Mouse (Mus musculus): ENCODE results near the gene Skp1a. TPM values are rescaled to one million over a fixed set of nuclear protein-coding genes. Genes with fewer than 3 reads are reported as not detected.

Skp1a gene
- total RNA-seq, 2 experiments from 2014 or later = 461 to 470 TPM

GRCm38 (mm10) chr11:52277433-52278150, 45.8 kb downstream of the Skp1a start:
- no peak for DNase-seq (ENCODE audit: low spot score in 2 of 2)

- DNase-seq (ENCODE audit: low spot score in 2 of 2) = no peak
Measured at GRCm38 (mm10) chr11:52278164-52278563, 46.4 kb downstream of the Skp1a start.

- no peak for DNase-seq (ENCODE audit: low spot score in 2 of 2)
Measured at GRCm38 (mm10) chr11:52278991-52279390, 47.2 kb downstream of the Skp1a start.

- DNase-seq (ENCODE audit: low spot score in 2 of 2) = no peak
Measured at GRCm38 (mm10) chr11:52279611-52280145, 47.9 kb downstream of the Skp1a start.

GRCm38 (mm10) chr11:52280566-52281455, 49.0 kb downstream of the Skp1a start:
- no peak for DNase-seq (ENCODE audit: low spot score in 2 of 2)

- DNase-seq (ENCODE audit: low spot score in 2 of 2) = no peak
Measured at GRCm38 (mm10) chr11:52281568-52282328, 50.0 kb downstream of the Skp1a start.

GRCm38 (mm10) chr11:52282420-52282773, 50.6 kb downstream of the Skp1a start:
- DNase-seq (ENCODE audit: low spot score in 2 of 2) = no peak

GRCm38 (mm10) chr11:52282774-52283595, 51.2 kb downstream of the Skp1a start, which contains the start of gene Tcf7:
Gene Tcf7, minus strand, starts transcription at chr11:52283014.
- DNase-seq (ENCODE audit: low spot score in 2 of 2) = peak in 1 of 2 experiments; percentile 33

GRCm38 (mm10) chr11:52283596-52284571, 52.1 kb downstream of the Skp1a start:
- no peak for DNase-seq (ENCODE audit: low spot score in 2 of 2)

- DNase-seq (ENCODE audit: low spot score in 2 of 2) = no peak
Measured at GRCm38 (mm10) chr11:52286301-52286957, 54.6 kb downstream of the Skp1a start.

GRCm38 (mm10) chr11:52286958-52287305, 55.1 kb downstream of the Skp1a start:
- DNase-seq (ENCODE audit: low spot score in 2 of 2) = no peak

- no peak for DNase-seq (ENCODE audit: low spot score in 2 of 2)
Measured at GRCm38 (mm10) chr11:52292346-52292745, 60.6 kb downstream of the Skp1a start.

GRCm38 (mm10) chr11:52292894-52293293, 61.1 kb downstream of the Skp1a start:
- DNase-seq (ENCODE audit: low spot score in 2 of 2) = no peak

GRCm38 (mm10) chr11:52294103-52294502, 62.3 kb downstream of the Skp1a start:
- DNase-seq (ENCODE audit: low spot score in 2 of 2) = no peak

Other genes starting within 250 kb of the Skp1a start
- 100 to 1,000 TPM; 186 to 195 TPM for gene Ube2b, start 231.2 kb upstream of the Skp1a start, total RNA-seq (2021)
- gene Cdkl3, start 227.8 kb upstream of the Skp1a start, total RNA-seq (2021) = 10 to 100 TPM; 14.0 to 16.7 TPM
- 100 to 1,000 TPM; 107 to 108 TPM for gene Ppp2ca, start 133.3 kb upstream of the Skp1a start, total RNA-seq (2021)
- not detected for gene Olfr1373, start 86.5 kb upstream of the Skp1a start, total RNA-seq (2021)
- not detected for gene Olfr1371, start 18.0 kb upstream of the Skp1a start, total RNA-seq (2021)
- 1 to 10 TPM; 2.6 to 3.1 TPM for gene Tcf7, start 51.0 kb downstream of the Skp1a start, total RNA-seq (2021)
- 100 to 1,000 TPM; 522 to 543 TPM for gene Vdac1, start 128.9 kb downstream of the Skp1a start, total RNA-seq (2021)
- 10 to 100 TPM; 64.4 to 66.8 TPM for gene 9530068E07Rik, start 164.4 kb downstream of the Skp1a start, total RNA-seq (2021)

Measured in layer of hippocampus, adult 18-20 months (tissue).